Mouse (Mus musculus) right cerebral cortex, postnatal 36 days (tissue): ENCODE data around the gene Elp4.

ENCODE experiments used
- DNase-seq, 2 experiments: peaks; one replicate each; pipeline ENCODE4 v3.0.0; 2022; ENCODE audit warnings: low spot score in 2 of 2, mixed read lengths in 1 of 2

Gene Elp4

DNA sequence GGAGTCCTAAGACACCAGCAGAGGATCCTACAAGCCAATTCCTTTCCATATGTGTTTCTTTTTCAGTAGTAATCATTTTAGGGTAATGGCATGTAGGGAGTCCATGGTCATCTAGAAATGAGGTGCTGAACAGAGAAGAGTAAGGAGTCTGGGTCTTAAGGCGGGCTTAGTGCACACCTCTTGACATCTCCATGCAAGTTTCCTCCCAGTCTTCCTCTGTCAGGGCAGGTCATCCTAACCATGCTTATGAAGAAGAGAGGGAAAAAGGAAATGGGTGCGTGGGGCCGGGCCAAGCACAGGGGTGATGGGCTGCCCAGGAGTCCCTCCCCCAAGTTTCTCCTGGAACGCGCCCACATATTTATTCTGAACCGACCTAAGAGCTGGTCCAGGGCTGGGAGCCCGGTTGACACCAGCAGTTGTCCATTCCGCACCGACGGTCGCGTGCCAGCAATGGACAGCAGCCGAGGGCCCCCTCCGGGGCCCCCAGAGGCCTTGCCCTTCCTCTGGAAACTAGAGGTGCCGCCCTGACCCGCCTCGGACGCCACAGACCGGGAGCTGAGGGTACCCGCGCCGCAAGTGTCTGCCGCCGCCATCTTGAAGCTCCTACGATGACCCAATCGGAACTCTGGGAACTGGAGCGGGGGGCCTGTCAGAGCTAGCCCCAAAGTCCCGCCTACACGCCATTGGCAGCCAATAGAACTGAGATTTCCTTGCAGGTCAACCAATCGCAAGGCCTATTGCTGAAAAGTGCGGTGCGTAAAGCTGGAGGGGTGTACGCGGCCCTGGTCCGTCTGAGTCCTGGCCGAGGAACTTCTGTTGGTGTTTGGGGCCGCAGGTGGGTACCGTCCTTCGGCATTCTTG is at the start of gene Elp4, which contains the start of gene Immp1l:
TSS of gene Elp4 (minus strand) at position 669 of the 861 bp plus-strand sequence.
TSS of gene Immp1l (plus strand) at position 743 of the 861 bp plus-strand sequence.
- peak; percentile 95 to 96 for DNase-seq

DNA sequence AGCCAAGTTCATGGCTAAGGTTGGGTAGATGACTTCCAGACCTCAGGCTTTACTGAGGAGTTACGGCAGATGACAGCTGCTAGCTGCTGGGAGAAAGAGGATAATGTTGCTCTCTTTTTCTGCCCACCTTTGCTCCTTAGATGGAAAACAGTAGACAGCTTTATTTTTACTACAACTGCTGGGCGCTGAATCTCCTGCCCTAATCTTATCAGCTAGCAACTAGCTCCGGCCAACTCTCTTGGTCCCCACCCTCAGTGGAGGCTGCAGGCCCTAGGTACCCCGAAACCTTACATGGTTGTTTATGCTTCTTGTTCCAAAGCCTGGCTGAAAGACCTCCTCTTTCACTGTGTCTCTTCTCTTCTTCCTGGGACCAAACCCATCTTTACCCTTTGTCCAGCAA is 49.5 kb upstream of the Elp4 start:
- DNase-seq: no peak

GRCm38 (mm10) chr2:105951350-105951940 is 47.1 kb upstream of the Elp4 start:
- DNase-seq: no peak

DNA sequence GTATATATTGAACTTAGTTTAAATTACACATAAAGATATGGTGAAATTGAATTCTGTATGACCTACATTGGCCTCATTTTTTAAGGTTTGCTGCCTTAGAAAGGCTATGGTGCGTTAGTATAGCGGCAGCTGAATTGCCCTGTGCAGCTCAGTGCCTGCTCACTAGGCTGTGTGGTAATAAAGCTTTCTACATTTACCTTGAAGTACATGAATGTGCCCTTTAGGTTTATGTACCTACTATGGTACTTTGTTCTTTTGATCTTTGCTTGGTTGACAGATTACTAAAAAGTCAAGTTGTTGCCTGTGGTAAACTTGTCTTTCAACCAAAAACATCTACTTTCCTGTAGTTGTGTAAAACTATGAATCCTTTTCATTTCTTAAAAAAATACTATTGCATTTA is 45.8 kb upstream of the Elp4 start:
- DNase-seq: no peak

DNA sequence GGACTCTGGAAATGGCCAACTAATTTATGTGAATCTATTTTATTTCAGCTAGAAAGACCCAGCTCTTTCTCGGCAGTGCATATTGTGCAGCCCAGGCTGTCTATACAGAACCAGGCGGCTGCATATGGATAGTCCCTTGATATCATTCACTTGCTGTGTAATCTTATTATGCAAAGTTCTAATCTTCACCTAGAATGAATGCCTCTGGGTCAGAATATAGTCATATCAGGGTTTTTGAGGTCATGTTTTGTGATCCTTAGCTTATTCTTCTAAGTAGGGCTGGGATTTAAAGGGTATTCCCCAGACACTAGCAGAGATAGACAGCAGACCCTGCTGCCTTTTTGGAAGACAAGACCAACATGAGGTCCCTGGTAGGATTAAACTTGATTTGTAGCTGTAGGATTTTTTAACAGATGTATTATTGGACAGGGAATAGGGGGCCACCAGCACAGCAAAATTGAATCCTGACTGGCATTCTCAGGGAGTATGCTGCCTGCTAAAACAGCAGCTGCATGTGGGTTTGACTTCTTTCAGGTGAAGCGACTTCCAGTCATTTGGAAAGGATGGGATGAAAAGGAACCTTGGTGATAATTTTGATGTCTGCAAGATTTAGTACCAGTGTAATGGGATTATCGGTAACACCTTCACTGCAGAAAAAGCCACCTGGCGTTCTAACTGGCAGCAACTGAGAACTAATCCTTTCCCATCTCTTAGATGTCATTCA is 13.4 kb upstream of the Elp4 start:
- no peak for DNase-seq

GRCm38 (mm10) chr2:105916671-105917070 is 12.3 kb upstream of the Elp4 start:
- DNase-seq: no peak

- no peak for DNase-seq
Measured at GRCm38 (mm10) chr2:105913655-105914366, 9.4 kb upstream of the Elp4 start.

DNA sequence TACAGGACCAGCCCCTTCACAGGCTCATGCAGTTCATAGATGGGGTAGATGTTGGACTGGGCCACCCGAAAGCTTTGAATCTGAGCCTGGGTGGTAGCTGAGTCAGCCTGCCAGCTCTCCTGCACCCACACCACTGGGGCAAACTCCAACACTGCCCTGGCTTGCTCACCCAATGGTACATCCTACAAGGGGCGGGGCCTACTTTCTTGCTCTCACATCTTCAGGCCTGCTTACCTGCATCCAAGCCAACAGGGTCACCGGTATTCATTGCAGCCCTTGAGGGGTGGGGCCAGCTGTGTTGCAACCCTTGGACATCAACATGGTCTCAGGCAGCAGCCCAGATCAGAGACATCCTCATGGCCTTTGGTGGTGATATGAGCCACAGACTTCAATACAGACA is 6.2 kb upstream of the Elp4 start:
- DNase-seq: no peak

DNA sequence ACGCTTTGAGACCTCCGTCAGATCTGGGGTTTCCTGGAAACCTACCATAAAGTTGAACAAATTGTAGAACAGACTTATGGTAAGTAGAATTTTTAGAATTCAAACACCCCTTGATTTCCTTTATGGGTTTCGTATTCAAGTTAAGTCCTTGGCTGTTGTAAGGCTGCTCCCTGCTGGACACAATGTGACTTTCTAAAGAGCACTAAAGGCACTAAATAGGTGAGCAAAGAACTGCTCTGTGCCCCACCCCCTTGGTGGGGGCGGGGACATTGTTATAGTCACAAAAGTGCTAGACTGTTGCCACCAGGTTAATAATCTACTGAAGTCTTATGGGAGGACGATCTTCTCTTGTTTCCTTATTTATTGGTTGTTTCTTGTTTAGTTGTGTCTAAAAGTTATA is 4.0 kb upstream of the Elp4 start:
- DNase-seq: no peak

DNA sequence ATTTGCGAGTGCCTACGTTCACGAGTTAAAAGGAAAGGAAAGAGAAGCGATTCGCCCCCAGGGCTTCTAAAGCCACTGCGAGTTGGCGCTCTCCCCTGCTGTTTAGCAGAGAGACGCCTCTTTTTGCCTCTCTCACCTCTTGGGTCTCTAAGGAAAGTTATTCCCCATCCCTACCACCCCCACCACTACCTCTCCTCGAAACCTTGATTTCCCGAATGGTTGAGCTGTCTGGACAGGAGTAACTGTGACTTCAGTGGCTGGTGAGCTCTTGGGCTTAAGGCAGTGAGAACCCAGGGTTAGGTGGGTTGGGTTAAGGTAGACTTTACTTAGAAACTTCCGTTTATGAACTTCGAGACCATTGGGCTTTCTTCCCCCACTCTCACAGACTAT is 388 bp upstream of the Elp4 start:
- DNase-seq: no peak

GRCm38 (mm10) chr2:105890816-105891215 is 13.5 kb downstream of the Elp4 start:
- DNase-seq: no peak

GRCm38 (mm10) chr2:105873403-105873802 is 31.0 kb downstream of the Elp4 start:
- no peak for DNase-seq

DNA sequence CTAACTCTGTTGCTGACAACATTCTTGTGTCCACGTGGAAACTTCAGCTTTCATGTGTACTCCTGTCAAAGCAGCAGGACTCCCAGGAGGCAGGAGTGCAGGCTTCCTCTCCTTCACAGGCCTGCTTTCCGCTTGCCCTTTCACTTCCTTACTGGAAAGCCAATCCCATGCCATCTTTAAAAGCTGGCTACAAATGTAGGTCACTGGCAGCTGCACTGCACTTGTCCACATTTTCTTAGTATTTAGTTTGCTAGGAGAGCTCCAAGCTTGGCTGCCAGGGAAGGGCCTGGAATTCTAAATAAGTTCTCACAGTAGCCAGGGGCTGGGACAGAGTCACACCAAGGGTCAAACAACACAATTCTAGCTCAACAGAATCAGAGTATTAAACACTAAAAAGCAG is 49.6 kb downstream of the Elp4 start:
- peak; percentile 7 to 8 for DNase-seq

- DNase-seq: no peak
Measured at GRCm38 (mm10) chr2:105852971-105853370, 51.4 kb downstream of the Elp4 start.

- DNase-seq: no peak
Measured at GRCm38 (mm10) chr2:105851714-105852293, 52.6 kb downstream of the Elp4 start.

GRCm38 (mm10) chr2:105843151-105843550 is 61.2 kb downstream of the Elp4 start:
- no peak for DNase-seq

GRCm38 (mm10) chr2:105817965-105818364 is 86.4 kb downstream of the Elp4 start:
- no peak for DNase-seq

- no peak for DNase-seq
Measured at GRCm38 (mm10) chr2:105815170-105815569, 89.2 kb downstream of the Elp4 start.

DNA sequence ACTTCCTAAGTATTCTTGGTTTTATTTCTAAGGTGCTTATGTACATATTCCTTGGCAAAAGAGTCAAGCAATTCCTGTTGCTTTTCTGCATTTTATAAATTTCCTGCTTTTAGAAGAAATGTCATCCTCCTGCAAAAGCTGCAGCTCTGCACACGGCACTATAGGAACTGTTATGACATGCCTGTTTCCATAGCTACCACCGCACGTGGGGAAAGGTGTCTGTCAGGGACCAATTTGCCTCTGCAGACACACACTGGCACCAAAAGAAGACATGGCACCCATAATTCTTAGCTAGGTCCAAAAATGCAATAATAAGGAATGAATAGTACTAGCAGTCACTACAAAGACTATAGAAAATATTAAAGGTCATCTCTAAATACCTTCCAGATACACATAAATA is 91.3 kb downstream of the Elp4 start:
- DNase-seq: no peak

DNA sequence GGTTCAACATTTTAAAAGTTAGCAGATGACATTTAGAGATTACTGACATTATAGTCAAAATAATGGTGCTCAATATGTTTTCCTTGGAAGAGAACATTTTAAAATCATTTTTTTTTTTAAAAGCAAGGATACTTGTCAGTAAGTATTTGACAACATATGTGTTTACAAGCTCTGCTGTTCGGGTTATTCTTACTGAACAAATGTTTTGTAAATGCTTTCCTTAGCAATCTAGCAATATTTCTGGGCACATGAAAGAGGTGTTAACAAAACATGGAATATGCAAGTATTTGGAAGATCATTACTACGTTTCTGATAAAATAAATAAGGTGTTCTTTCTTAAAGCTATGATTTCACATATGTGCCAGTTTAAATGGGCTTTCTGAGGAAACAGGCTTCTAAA is 94.1 kb downstream of the Elp4 start:
- no peak for DNase-seq

- DNase-seq: no peak
Measured at GRCm38 (mm10) chr2:105806571-105806970, 97.8 kb downstream of the Elp4 start.

DNA sequence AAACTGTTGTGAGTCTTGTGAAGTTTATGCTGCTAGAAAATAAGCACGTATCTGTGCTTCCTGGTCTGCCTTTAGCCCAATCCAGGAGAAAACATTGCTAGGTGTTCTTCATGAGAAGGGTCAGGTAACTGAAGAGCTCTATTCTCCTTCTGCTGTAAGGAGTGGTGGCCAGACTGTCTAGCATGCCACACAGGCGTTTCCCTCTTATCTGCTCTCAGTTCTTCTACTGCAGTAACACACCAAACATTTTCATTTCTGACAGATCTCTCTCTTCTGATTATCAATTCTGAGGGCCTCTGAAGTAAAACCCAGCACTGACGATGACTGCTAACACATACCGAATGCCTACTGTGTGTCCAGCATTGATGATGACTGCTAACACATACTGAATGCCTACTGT is 98.3 kb downstream of the Elp4 start:
- DNase-seq: no peak
